Mouse (Mus musculus) adrenal gland, postnatal 4 days (tissue): ENCODE measurements at regions not wholly inside any gene's neighbourhood (a gene's known extent, or its start where the extent isn't known, plus 50 kb on each side); places are given as distances from the start of the nearest gene placed in this dataset.

ENCODE experiments used
- DNase-seq, 2 experiments: peaks; one replicate each; pipeline ENCODE4 v3.0.0; 2021 to 2022; ENCODE audit warnings: low spot score in 2 of 2, mixed read lengths in 2 of 2

GRCm38 (mm10) chr14:111212929-111213657 is 458.1 kb upstream of the Slitrk6 start:
- DNase-seq: no peak

GRCm38 (mm10) chr14:111226926-111227325 is 448.0 kb upstream of the Slitrk5 start:
- no peak for DNase-seq

GRCm38 (mm10) chr14:111239121-111239520 is 435.8 kb upstream of the Slitrk5 start:
- DNase-seq: no peak

- DNase-seq: peak in 1 of 2 experiments; percentile 19
Observed at GRCm38 (mm10) chr14:111249347-111249946, 425.4 kb upstream of the Slitrk5 start.

GRCm38 (mm10) chr14:111253190-111253589 is 421.7 kb upstream of the Slitrk5 start:
- no peak for DNase-seq

GRCm38 (mm10) chr14:111261696-111262095 is 413.2 kb upstream of the Slitrk5 start:
- DNase-seq: no peak

GRCm38 (mm10) chr14:111270239-111270638 is 404.7 kb upstream of the Slitrk5 start:
- no peak for DNase-seq

- no peak for DNase-seq
Observed at GRCm38 (mm10) chr14:111281354-111281753, 393.5 kb upstream of the Slitrk5 start.

- no peak for DNase-seq
Observed at GRCm38 (mm10) chr14:111283681-111284461, 391.0 kb upstream of the Slitrk5 start.

GRCm38 (mm10) chr14:111285981-111286380 is 388.9 kb upstream of the Slitrk5 start:
- DNase-seq: no peak

- DNase-seq: no peak
Observed at GRCm38 (mm10) chr14:111295521-111295920, 379.4 kb upstream of the Slitrk5 start.

- no peak for DNase-seq
Observed at GRCm38 (mm10) chr14:111297796-111298195, 377.1 kb upstream of the Slitrk5 start.

- no peak for DNase-seq
Observed at GRCm38 (mm10) chr14:111330570-111330969, 344.3 kb upstream of the Slitrk5 start.

- DNase-seq: no peak
Observed at GRCm38 (mm10) chr14:111353518-111353917, 321.4 kb upstream of the Slitrk5 start.

- no peak for DNase-seq
Observed at GRCm38 (mm10) chr14:111396803-111397202, 278.1 kb upstream of the Slitrk5 start.

GRCm38 (mm10) chr14:111400809-111401208 is 274.1 kb upstream of the Slitrk5 start:
- no peak for DNase-seq

GRCm38 (mm10) chr14:111402538-111402937 is 272.4 kb upstream of the Slitrk5 start:
- DNase-seq: no peak

- no peak for DNase-seq
Observed at GRCm38 (mm10) chr14:111403555-111403954, 271.3 kb upstream of the Slitrk5 start.

- DNase-seq: no peak
Observed at GRCm38 (mm10) chr14:111413543-111413942, 261.4 kb upstream of the Slitrk5 start.

GRCm38 (mm10) chr14:111418531-111418930 is 256.4 kb upstream of the Slitrk5 start:
- DNase-seq: no peak

- no peak for DNase-seq
Observed at GRCm38 (mm10) chr14:111429101-111429857, 245.6 kb upstream of the Slitrk5 start.
